16 mouse cellular contexts compared by ENCODE assay signal in the genomic region with DNA sequence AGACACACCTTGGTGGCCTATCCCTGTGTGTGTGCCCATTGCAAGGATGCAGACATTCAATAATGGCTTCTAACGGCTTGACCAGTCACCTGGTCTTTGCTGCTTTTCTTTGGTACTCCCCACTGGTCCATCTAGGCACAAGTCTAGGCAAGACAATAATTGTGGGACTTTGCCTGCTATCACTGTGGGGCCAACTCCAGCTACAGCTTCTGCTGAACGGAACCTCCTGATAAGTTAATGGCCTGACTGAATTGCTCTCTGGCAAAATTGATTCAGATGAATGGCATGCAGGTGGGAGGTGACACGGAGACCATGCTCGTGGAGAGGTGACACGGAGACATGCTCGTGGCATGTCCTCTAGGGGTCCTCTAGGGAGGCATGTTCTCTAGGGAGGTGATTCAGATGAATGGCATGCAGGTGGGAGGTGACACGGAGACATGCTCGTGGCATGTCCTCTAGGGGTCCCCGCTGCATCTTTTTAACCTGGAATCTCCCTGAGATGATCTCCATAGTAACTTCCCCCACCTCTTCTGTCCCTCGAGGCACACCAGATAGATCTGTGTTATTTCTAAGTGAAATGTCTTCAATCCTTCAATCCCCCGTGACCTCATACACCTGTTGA. TPM values are rescaled to one million over a fixed set of nuclear protein-coding genes. Genes with fewer than 3 reads are reported as not detected.
DNase-seq lines count a peak whose midpoint lies in the region; ATAC-seq and TF ChIP-seq lines count a peak whose summit lies in the region.
"Had no signal": no experiment of that assay in that cellular context is flagged by ENCODE, and none has a peak within 500 bp of the region (broad histone marks: within the 10 kb centered on the region; RNA-seq: fewer than 3 reads in every experiment).

No protein-coding gene starts in this region.

- DNase-seq in CD4-positive, CD25-positive, alpha-beta regulatory T cell, adult 2 months (ENCODE audit: low read depth, low spot score): peak; percentile 20
- no peak for DNase-seq in lung, embryonic 14.5 days
- no peak for DNase-seq in lung, postnatal 14 days
- peak; percentile 81 for DNase-seq in ZHBTc4 (ENCODE audit: low read depth, low spot score)
- DNase-seq in thymus, postnatal 0 days (ENCODE audit: low spot score): peak; percentile 41
- no peak for DNase-seq in right cerebral cortex, postnatal 14 days
- no peak for DNase-seq in right cerebral cortex, postnatal 4 days
- DNase-seq: adrenal gland, postnatal 14 days; cerebellum, adult 9-11 months; gastrocnemius, postnatal 25 days; kidney, adult 18-20 months had no signal

- no peak overlapping the region for H3K4me3 ChIP-seq in lung, embryonic 14.5 days (ENCODE audit: low read depth, low read length)
- H3K4me3 ChIP-seq: erythroblast, embryonic 14.5 days; heart, embryonic 13.5 days; hindbrain, embryonic 10.5 days; neural tube, embryonic 15.5 days had no signal

- H3K4me1 ChIP-seq in lung, embryonic 14.5 days (ENCODE audit: insufficient read depth): no peaks in the 10 kb centered on the region

- no peaks in the 10 kb centered on the region for H3K27me3 ChIP-seq in lung, embryonic 14.5 days (ENCODE audit: insufficient read depth, low read length)
- H3K27me3 ChIP-seq: heart, embryonic 13.5 days; neural tube, embryonic 15.5 days had no signal

- no peaks in the 10 kb centered on the region for H3K36me3 ChIP-seq in lung, embryonic 14.5 days (ENCODE audit: insufficient read depth)
- H3K36me3 ChIP-seq: heart, embryonic 13.5 days; hindbrain, embryonic 10.5 days; neural tube, embryonic 15.5 days had no signal

- WGBS in lung, embryonic 14.5 days: 31% methylated on average over 11 of the region's 11 CpGs

- peak; percentile 29; the same call in 1 of the 2 replicates for TF ChIP-seq CTCF in lung, embryonic 14.5 days (IDR thresholded peaks at IDR 0.05; ENCODE audit: low read depth)

- no peak overlapping the region for H3K27ac ChIP-seq in lung, embryonic 14.5 days (ENCODE audit: low read depth)
- H3K27ac ChIP-seq: heart, embryonic 13.5 days; hindbrain, embryonic 10.5 days; neural tube, embryonic 15.5 days had no signal

- no peaks in the 10 kb centered on the region for H3K9me3 ChIP-seq in lung, embryonic 14.5 days (ENCODE audit: low read depth, low read length)
- H3K9me3 ChIP-seq: hindbrain, embryonic 10.5 days; neural tube, embryonic 15.5 days had no signal

- no peak overlapping the region for H3K4me2 ChIP-seq in lung, embryonic 14.5 days
- H3K4me2 ChIP-seq: heart, embryonic 13.5 days; neural tube, embryonic 15.5 days had no signal

- H3K9ac ChIP-seq in lung, embryonic 14.5 days: no peak overlapping the region
- H3K9ac ChIP-seq: heart, embryonic 13.5 days; neural tube, embryonic 15.5 days had no signal

- no peak for ATAC-seq in CD4-positive, CD25-positive, alpha-beta regulatory T cell, adult 4 months
- no peak for ATAC-seq in lung, embryonic 14.5 days (ENCODE audit: insufficient read depth)

RNA-seq across cellular contexts. Expression of gene Nfyb, which starts 34.5 kb away (rescaled TPM):
- polyA plus RNA-seq in CD4-positive, CD25-positive, alpha-beta regulatory T cell, adult 4 months (2017; shearing (Covaris generic)): 10 to 100 TPM; 72.3 to 84.2 TPM
- polyA plus RNA-seq in lung, embryonic 14.5 days (2014; fragmentation: Nextera tagmentation; extraction: Ambion mirVana): 52.0 and 53.2 TPM in 2 replicates
- polyA plus RNA-seq in thymus, postnatal 0 days (2015; fragmentation: Nextera tagmentation; extraction: Ambion mirVana): 76.8 and 79.5 TPM in 2 replicates

RNA-seq across cellular contexts. Expression of gene Txnrd1, which starts 35.3 kb away (rescaled TPM):
- 10 to 100 TPM; 17.5 to 20.6 TPM for polyA plus RNA-seq in CD4-positive, CD25-positive, alpha-beta regulatory T cell, adult 4 months (2017; shearing (Covaris generic))
- polyA plus RNA-seq in lung, embryonic 14.5 days (2014; fragmentation: Nextera tagmentation; extraction: Ambion mirVana): 151 and 163 TPM in 2 replicates
- polyA plus RNA-seq in thymus, postnatal 0 days (2015; fragmentation: Nextera tagmentation; extraction: Ambion mirVana): 58.5 and 61.6 TPM in 2 replicates

Comparison
In these comparisons a context has a peak if more than half of its experiments do, and no peak if none do; other contexts are left out.
1. DNase-seq: peak in CD4-positive, CD25-positive, alpha-beta regulatory T cell, adult 2 months (single experiment), ZHBTc4 (single experiment) and thymus, postnatal 0 days (single experiment); none in lung, embryonic 14.5 days (single experiment), lung, postnatal 14 days (single experiment), right cerebral cortex, postnatal 14 days (single experiment) and right cerebral cortex, postnatal 4 days (single experiment).